Mouse (Mus musculus) left cerebral cortex, adult 18-20 months (tissue): ENCODE data around the gene Spic. TPM values are rescaled to one million over a fixed set of nuclear protein-coding genes. Genes with fewer than 3 reads are reported as not detected.
"Not testable (repeated sequence)": the region's sequence is repeated elsewhere in the genome, so short reads cannot be mapped to it uniquely, and the experiment has no call there.

Source experiments
- DNase-seq, 2 experiments: peaks; one replicate each; pipeline ENCODE4 v3.0.0; 2021 to 2022; ENCODE audit warnings: low spot score in 2 of 2, mixed read lengths in 1 of 2
- long read RNA-seq, 2 experiments: library from polyadenylated mRNA; stranded (forward); transcript quantifications; one replicate each; pipeline ENCODE4 v2.0.0; 2021
- total RNA-seq, 2 experiments: library from RNA; stranded (reverse); gene quantifications; 2 replicates each; pipeline ENCODE4 v1.2.3; 2021

The Spic gene
- total RNA-seq = not detected
- long read RNA-seq, experiment 1 = 0 reads
- long read RNA-seq, experiment 2 = 0 reads

- no peak for DNase-seq
These were observed at the start of gene Spic for GRCm38 (mm10) chr10:88684925-88685324. TSS of gene Spic (minus strand) at chr10:88685015.

GRCm38 (mm10) chr10:88732309-88732622, 47.5 kb upstream of the Spic start:
- no peak for DNase-seq

- peak in 1 of 2 experiments; percentile 6 for DNase-seq
These were observed 46.9 kb upstream of the Spic start for GRCm38 (mm10) chr10:88731496-88732308.

GRCm38 (mm10) chr10:88730571-88731495, 46.0 kb upstream of the Spic start, which contains the start of gene Arl1:
TSS of gene Arl1 (plus strand) at chr10:88730858.
- peak; percentile 92 to 93 for DNase-seq

GRCm38 (mm10) chr10:88728166-88728565, 43.4 kb upstream of the Spic start:
- DNase-seq = no peak

GRCm38 (mm10) chr10:88727128-88727527, 42.3 kb upstream of the Spic start:
- peak; percentile 68 for DNase-seq

- no peak for DNase-seq
These were observed 40.5 kb upstream of the Spic start for GRCm38 (mm10) chr10:88725343-88725742.

- no peak for DNase-seq
These were observed 34.8 kb upstream of the Spic start for GRCm38 (mm10) chr10:88719618-88720017.

GRCm38 (mm10) chr10:88717756-88718025, 32.9 kb upstream of the Spic start:
- DNase-seq = no peak

GRCm38 (mm10) chr10:88716986-88717755, 32.4 kb upstream of the Spic start:
- no peak for DNase-seq

GRCm38 (mm10) chr10:88715621-88716020, 30.8 kb upstream of the Spic start:
- DNase-seq = no peak

- DNase-seq = no peak
These were observed 29.9 kb upstream of the Spic start for GRCm38 (mm10) chr10:88714744-88715143.

GRCm38 (mm10) chr10:88712359-88712758, 27.5 kb upstream of the Spic start:
- DNase-seq = no peak

- DNase-seq = peak; percentile 57 to 63
These were observed 24.1 kb upstream of the Spic start for GRCm38 (mm10) chr10:88708671-88709523.

GRCm38 (mm10) chr10:88700938-88701337, 16.1 kb upstream of the Spic start:
- DNase-seq = no peak

- no peak for DNase-seq
These were observed 1.8 kb downstream of the Spic start for GRCm38 (mm10) chr10:88682904-88683563.

- DNase-seq = no peak
These were observed 12.0 kb downstream of the Spic start for GRCm38 (mm10) chr10:88672825-88673224.

GRCm38 (mm10) chr10:88672123-88672522, 12.7 kb downstream of the Spic start:
- DNase-seq = no peak

GRCm38 (mm10) chr10:88669719-88670118, 15.1 kb downstream of the Spic start:
- DNase-seq = peak; percentile 11 to 31

GRCm38 (mm10) chr10:88663856-88664255, 21.0 kb downstream of the Spic start:
- DNase-seq = not testable (repeated sequence)
